Mouse (Mus musculus): ENCODE data around the gene Dusp10.

- TF ChIP-seq CTCF (IDR thresholded peaks at IDR 0.05; ENCODE audit: borderline replicate concordance, extremely low read depth, insufficient read depth, insufficient read length) (no peak), POLR2A (IDR thresholded peaks at IDR 0.05; ENCODE audit: borderline replicate concordance, extremely low read depth, insufficient read depth, insufficient read length, poor library complexity, severe bottlenecking) (peak; percentile 24; the same call in 1 of the 2 replicates)
Observed at GRCm38 (mm10) chr1:184034741-184035181, 21.7 kb downstream of the Dusp10 start.

Data from brain, embryonic 14.5 days (tissue).